Comparison of ENCODE assay signal across 8 mouse cellular contexts in the genomic region with DNA sequence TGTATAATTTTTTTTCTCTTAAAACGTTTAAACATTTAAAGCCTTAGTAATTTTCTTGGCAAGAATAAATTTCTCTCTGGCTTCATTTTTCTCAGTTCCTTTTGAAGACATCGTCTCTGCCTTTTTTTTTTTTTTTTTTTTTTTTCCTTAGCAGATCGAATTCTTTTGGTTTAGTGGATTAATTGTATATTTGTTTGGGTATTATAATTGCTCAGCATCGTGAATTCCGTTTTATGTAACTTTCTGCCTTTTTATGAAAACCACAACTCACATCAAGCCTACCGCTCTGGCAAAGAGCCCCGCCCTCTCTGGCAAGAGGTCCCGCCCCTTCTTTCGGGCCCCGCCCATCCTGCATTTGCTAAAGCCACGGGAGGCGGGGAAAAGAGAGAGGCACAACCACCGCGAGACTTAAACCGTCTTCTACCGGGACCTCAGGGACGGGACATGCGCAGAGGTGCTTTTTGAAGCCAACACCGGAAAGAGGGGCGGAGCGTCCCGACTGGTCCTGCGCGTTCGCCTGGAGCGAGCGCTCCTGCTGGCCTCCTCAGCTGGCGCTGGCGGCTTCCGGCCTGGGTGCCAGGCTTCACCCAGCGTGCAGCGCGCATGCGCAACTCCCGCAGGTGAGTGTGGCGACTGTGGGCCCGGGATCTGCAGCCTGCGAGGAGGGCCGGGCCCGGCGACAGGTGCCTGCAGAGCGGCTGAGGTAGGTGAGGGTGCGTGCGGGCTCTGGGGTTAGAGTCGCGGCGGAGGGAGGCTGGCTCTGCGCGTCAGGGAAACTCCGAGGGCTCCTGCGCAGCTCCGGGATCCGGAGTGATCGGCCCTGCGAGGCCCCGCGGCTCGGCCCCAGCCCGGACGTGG. TPM values are rescaled to one million over a fixed set of nuclear protein-coding genes. Genes with fewer than 3 reads are reported as not detected.
DNase-seq lines count a peak whose midpoint lies in the region; ATAC-seq and TF ChIP-seq lines count a peak whose summit lies in the region.

A gene (plus strand): TSS at position 544 of the 858 bp plus-strand sequence.

- TF ChIP-seq POLR2A in testis, adult 2 months (IDR thresholded peaks at IDR 0.05; ENCODE audit: control insufficient read depth, low read depth, low read length): peak; percentile 89

- peak within 1 kb of the TSS; percentile 75 for H3K9ac ChIP-seq in forebrain, embryonic 12.5 days
- peak within 1 kb of the TSS; percentile 82 for H3K9ac ChIP-seq in heart, postnatal 0 days (replicated peaks; ENCODE audit: low read depth, low read length)
- peak within 1 kb of the TSS; percentile 93 for H3K9ac ChIP-seq in liver, embryonic 16.5 days (ENCODE audit: low read depth, low read length)
- peak within 1 kb of the TSS; percentile 92 for H3K9ac ChIP-seq in neural tube, embryonic 13.5 days

- no peaks in the 10 kb centered on the region for H3K9me3 ChIP-seq in E14TG2a.4 (ENCODE audit: low read length)
- no peaks in the 10 kb centered on the region for H3K9me3 ChIP-seq in forebrain, embryonic 12.5 days
- H3K9me3 ChIP-seq in heart, postnatal 0 days (replicated peaks; ENCODE audit: control insufficient read depth, low read length): no peaks in the 10 kb centered on the region
- no peaks in the 10 kb centered on the region for H3K9me3 ChIP-seq in liver, embryonic 16.5 days (replicated peaks; ENCODE audit: control insufficient read depth, low read length)
- H3K9me3 ChIP-seq in neural tube, embryonic 13.5 days: no peaks in the 10 kb centered on the region

- no peaks in the 10 kb centered on the region for H3K27me3 ChIP-seq in E14TG2a.4 (ENCODE audit: insufficient read depth, low read length)
- H3K27me3 ChIP-seq in forebrain, embryonic 12.5 days: no peaks in the 10 kb centered on the region
- H3K27me3 ChIP-seq in heart, postnatal 0 days (ENCODE audit: control insufficient read depth, insufficient read depth, low read length): no peaks in the 10 kb centered on the region
- H3K27me3 ChIP-seq in liver, embryonic 16.5 days (ENCODE audit: control insufficient read depth, insufficient read depth, low read depth, low read length): no peaks in the 10 kb centered on the region
- H3K27me3 ChIP-seq in neural tube, embryonic 13.5 days: no peaks in the 10 kb centered on the region
- no peaks in the 10 kb centered on the region for H3K27me3 ChIP-seq in testis, adult 2 months (ENCODE audit: control insufficient read depth, insufficient read depth, low read length)

- peak within 1 kb of the TSS; percentile 97 for H3K4me3 ChIP-seq in E14TG2a.4 (replicated peaks; ENCODE audit: low read length)
- H3K4me3 ChIP-seq in forebrain, embryonic 12.5 days (replicated peaks): peak within 1 kb of the TSS; percentile 83
- H3K4me3 ChIP-seq in heart, postnatal 0 days (ENCODE audit: low read depth, low read length): peak within 1 kb of the TSS; percentile 88
- H3K4me3 ChIP-seq in liver, embryonic 16.5 days (ENCODE audit: low read depth, low read length): peak within 1 kb of the TSS; percentile 90
- peak within 1 kb of the TSS; percentile 90 for H3K4me3 ChIP-seq in neural tube, embryonic 13.5 days
- peak within 1 kb of the TSS; percentile 98 for H3K4me3 ChIP-seq in testis, adult 2 months (ENCODE audit: control insufficient read depth, low read depth, low read length)

- peak within 1 kb of the TSS; percentile 73 for H3K4me2 ChIP-seq in forebrain, embryonic 12.5 days
- H3K4me2 ChIP-seq in heart, postnatal 0 days (ENCODE audit: low read depth, low read length): peak within 1 kb of the TSS; percentile 65
- H3K4me2 ChIP-seq in liver, embryonic 16.5 days (ENCODE audit: low read depth, low read length): peak within 1 kb of the TSS; percentile 76
- H3K4me2 ChIP-seq in neural tube, embryonic 13.5 days: peak within 1 kb of the TSS; percentile 74

- TF ChIP-seq CTCF in E14TG2a.4 (conservative IDR thresholded peaks at IDR 0.05; ENCODE audit: low read length): no peak
- TF ChIP-seq CTCF in heart, postnatal 0 days (IDR thresholded peaks at IDR 0.05; ENCODE audit: low read depth): peak; percentile 40
- TF ChIP-seq CTCF in testis, adult 2 months (IDR thresholded peaks at IDR 0.05; ENCODE audit: control insufficient read depth, insufficient read depth, insufficient replicate concordance, low read depth, low read length): no peak

- WGBS in forebrain, embryonic 12.5 days: 2% methylated on average over 60 of the region's 60 CpGs
- WGBS in heart, postnatal 0 days: 1% methylated on average over 60 of the region's 60 CpGs
- WGBS in liver, embryonic 16.5 days (ENCODE audit: insufficient replicate concordance): 1% methylated on average over 60 of the region's 60 CpGs
- 2% methylated on average over 60 of the region's 60 CpGs for WGBS in neural tube, embryonic 13.5 days

- DNase-seq in c-Kit-positive CD71-positive TER-119-positive erythroid progenitor cells, embryonic 14.5 days (ENCODE audit: low spot score): peak; percentile 99
- DNase-seq in heart, postnatal 0 days (ENCODE audit: low spot score): peak; percentile 99
- peak; percentile 98 to 99 for DNase-seq in kidney, postnatal 4 days

- TF ChIP-seq EP300 in heart, postnatal 0 days (IDR thresholded peaks at IDR 0.05; ENCODE audit: low read depth): no peak

- H3K27ac ChIP-seq in forebrain, embryonic 12.5 days: peak within 1 kb of the TSS; percentile 37; the same call in 1 of the 2 replicates
- peak within 1 kb of the TSS; percentile 76 for H3K27ac ChIP-seq in heart, postnatal 0 days (ENCODE audit: low read depth)
- H3K27ac ChIP-seq in liver, embryonic 16.5 days (ENCODE audit: low read length): peak within 1 kb of the TSS; percentile 81
- peak within 1 kb of the TSS; percentile 67; the same call in 1 of the 2 replicates for H3K27ac ChIP-seq in neural tube, embryonic 13.5 days (replicated peaks)
- H3K27ac ChIP-seq in testis, adult 2 months (ENCODE audit: control insufficient read depth, insufficient read depth, low read depth, low read length): peak within 1 kb of the TSS; percentile 94

- peak; percentile 100 for ATAC-seq in forebrain, embryonic 12.5 days (ENCODE audit: low FRiP score)
- ATAC-seq in heart, postnatal 0 days (ENCODE audit: insufficient read depth, low read depth): peak; percentile 99
- ATAC-seq in liver, embryonic 16.5 days (ENCODE audit: low read depth): peak; percentile 98
- ATAC-seq in neural tube, embryonic 13.5 days (ENCODE audit: low read depth): peak; percentile 100

- peaks cover 27% of the 10 kb centered on the region for H3K36me3 ChIP-seq in E14TG2a.4 (ENCODE audit: insufficient read depth, low read length)
- peaks cover 16% of the 10 kb centered on the region for H3K36me3 ChIP-seq in forebrain, embryonic 12.5 days (replicated peaks)
- peaks cover 10% of the 10 kb centered on the region for H3K36me3 ChIP-seq in heart, postnatal 0 days (replicated peaks; ENCODE audit: control insufficient read depth, insufficient read depth, low read length)
- peaks cover 5% of the 10 kb centered on the region for H3K36me3 ChIP-seq in liver, embryonic 16.5 days (ENCODE audit: control insufficient read depth, insufficient read depth)
- H3K36me3 ChIP-seq in neural tube, embryonic 13.5 days: peaks cover 18% of the 10 kb centered on the region
- H3K36me3 ChIP-seq in testis, adult 2 months (ENCODE audit: control insufficient read depth, insufficient read depth, low read length): no peaks in the 10 kb centered on the region

- H3K4me1 ChIP-seq in E14TG2a.4 (replicated peaks; ENCODE audit: low read depth, low read length): peaks cover 32% of the 10 kb centered on the region
- peaks cover 17% of the 10 kb centered on the region for H3K4me1 ChIP-seq in forebrain, embryonic 12.5 days
- peaks cover 9% of the 10 kb centered on the region for H3K4me1 ChIP-seq in heart, postnatal 0 days (ENCODE audit: control insufficient read depth, insufficient read depth)
- peaks cover 16% of the 10 kb centered on the region for H3K4me1 ChIP-seq in liver, embryonic 16.5 days (ENCODE audit: control insufficient read depth, low read depth, low read length)
- H3K4me1 ChIP-seq in neural tube, embryonic 13.5 days (replicated peaks): peaks cover 40% of the 10 kb centered on the region
- peaks cover 3% of the 10 kb centered on the region; the same call in 1 of the 2 replicates for H3K4me1 ChIP-seq in testis, adult 2 months (ENCODE audit: control insufficient read depth, insufficient read depth, low read length)

RNA-seq across cellular contexts. Expression of the gene that starts here (rescaled TPM):
- polyA plus RNA-seq in forebrain, embryonic 12.5 days (2016; fragmentation: Nextera tagmentation; extraction: Ambion mirVana): 33.0 and 34.4 TPM in 2 replicates
- 7.3 and 12.3 TPM in 2 replicates for total RNA-seq in heart, postnatal 0 days (2014; rRNA removed; ENCODE audit: low replicate concordance)
- 5.0 and 5.1 TPM in 2 replicates for polyA plus RNA-seq in heart, postnatal 0 days (2015; fragmentation: Nextera tagmentation; extraction: Ambion mirVana)
- 4.3 and 4.5 TPM in 2 replicates for polyA plus RNA-seq in liver, embryonic 16.5 days (2015; fragmentation: Nextera tagmentation; extraction: Ambion mirVana)
- polyA plus RNA-seq in neural tube, embryonic 13.5 days (2015; fragmentation: Nextera tagmentation; extraction: Ambion mirVana): 20.1 and 22.1 TPM in 2 replicates
- 2.1 and 2.3 TPM in 2 replicates for polyA plus RNA-seq in testis, adult 2 months (2012; rRNA removed)

Comparison
In these comparisons a context has a peak if more than half of its experiments do, and no peak if none do; other contexts are left out.
1. Peak in every context shown above with its lines: DNase-seq, ATAC-seq, H3K4me3 ChIP-seq and H3K27ac ChIP-seq.
2. H3K27ac ChIP-seq: peak in every context shown above with its lines; median percentile 94 in testis, adult 2 months; 81 in liver, embryonic 16.5 days; 76 in heart, postnatal 0 days; 67 in neural tube, embryonic 13.5 days; 37 in forebrain, embryonic 12.5 days.